Mouse (Mus musculus) cerebellum, adult (tissue): ENCODE results near the gene Sec16b.

Experiments used
- ATAC-seq: cut with Nextera tagmentation; 2 replicates; pipeline ENCODE4 v1.9.2; 2017; ENCODE audit warnings: mild to moderate bottlenecking, moderate library complexity, mixed read lengths; ENCODE audit not compliant: insufficient number of reproducible peaks, low FRiP score, low TSS enrichment

Sec16b gene

DNA sequence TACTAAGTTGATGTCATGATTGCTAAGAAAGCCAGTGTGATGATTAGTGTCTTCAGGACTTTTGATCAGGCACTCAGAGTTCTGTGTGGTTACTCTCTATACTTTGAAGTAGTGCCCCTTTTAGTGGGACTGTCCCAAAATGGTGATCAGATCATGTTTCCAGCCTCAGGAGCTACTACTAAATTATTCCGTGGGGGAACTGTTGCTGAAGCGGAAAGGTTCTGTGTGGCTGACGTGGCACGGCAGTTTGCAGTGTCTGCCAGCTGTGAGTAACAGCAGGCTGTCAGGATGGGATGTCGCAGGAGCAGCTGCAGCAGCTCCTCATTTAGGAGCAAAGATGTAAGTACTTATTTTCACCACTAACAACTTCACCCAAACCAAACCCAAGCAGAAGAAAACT lies at the start of gene Sec16b:
Sec16b (plus strand) TSS at position 207 of the 400 bp plus-strand sequence.
- ATAC-seq: no peak

DNA sequence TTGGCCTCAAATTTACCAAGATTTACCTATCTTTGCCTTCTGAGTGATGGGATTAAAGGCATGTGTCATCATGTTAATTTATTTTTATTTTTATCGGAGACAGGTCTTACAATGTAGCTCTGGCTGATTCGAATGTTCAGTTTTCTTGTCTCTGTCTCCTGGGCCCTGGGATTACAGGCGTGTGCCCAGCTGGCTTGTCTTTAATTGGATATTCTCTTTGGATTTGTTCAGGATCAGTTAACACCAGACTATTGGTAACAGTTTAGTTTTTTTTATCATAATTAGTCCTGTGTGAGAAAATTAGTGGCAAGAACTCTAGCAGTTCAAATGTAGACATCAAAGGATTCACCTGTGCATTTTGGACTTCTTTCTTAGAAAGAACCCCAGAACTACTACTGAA lies 48.7 kb upstream of the Sec16b start:
- no peak for ATAC-seq

DNA sequence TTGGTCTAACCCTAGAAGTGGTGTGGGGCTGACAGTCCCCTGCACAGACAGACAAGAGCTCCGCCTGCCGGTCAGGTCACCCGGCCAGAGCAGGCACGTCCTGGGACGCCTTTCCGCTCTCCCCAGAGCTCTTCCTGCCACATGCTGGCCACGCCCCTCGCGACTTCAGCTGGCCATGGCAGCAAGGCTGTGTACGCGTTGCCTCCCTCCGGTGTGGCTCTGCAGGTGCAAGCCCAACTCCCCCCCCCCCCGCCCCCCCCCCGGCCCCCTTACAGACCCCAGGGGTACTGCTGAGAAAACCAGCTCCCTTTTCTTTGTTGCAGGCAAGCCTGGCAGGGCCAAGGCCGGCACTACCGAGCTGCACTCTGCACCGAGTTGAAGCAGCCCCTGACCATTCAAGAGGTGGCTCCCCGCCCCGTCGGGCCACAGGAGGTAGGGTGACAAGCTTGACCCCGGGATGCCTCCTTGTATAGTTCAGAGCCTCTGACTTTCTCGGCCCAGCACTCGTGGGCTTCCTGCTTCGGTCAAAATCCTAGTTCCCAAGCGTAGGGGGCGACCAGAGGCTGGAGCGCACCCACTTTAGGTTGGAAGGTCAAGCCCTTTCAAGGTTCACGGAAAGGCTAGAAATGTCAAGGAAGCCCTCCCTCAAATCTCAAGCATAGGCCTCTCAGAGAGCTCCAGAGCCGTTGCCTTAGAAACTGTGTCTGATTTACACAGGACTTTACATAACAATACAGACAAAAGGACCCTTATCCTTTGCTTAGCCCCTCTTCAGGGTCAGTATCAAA lies 47.9 kb upstream of the Sec16b start, which contains the start of gene Cryzl2:
Cryzl2 (plus strand) TSS at position 157 of the 788 bp plus-strand sequence.
- no peak for ATAC-seq

DNA sequence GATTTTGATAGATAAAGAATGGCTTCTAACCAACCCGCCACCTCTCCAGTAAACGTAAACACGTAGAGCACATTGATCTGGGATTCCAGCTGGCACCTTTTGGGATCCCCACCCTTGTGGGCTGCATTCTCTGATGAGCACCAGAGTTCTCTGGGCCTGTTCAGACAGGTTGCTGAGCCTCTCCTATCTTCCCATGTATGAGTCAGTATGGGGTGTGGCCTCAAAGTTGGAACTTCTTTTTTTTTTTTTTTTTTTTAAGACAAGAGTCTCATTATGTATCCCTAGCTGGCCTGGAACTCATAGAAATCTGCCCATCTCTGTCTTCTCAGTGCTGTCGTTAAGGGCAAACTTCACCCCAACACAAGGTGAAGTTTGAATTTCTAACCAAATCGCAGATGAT lies 46.6 kb upstream of the Sec16b start:
- no peak for ATAC-seq

DNA sequence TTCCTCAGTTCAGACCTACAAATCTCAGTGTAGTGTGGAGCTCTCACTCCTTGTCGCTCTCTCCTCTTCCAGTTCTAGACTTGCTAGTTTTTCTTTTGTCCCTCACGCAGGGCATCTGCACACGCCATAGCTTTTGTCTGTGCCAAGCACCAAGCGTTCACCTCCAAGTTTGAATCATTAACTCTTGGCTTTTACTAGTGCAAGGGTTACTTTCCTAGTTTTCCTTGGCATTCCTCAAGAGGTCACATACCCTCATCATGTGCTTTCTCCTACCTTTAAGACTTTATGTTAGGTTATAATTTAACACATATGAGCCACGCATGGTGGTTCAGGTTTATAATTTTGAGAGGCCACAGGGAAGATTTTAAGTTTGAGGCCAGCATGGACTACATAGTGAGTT lies 45.3 kb upstream of the Sec16b start:
- no peak for ATAC-seq

DNA sequence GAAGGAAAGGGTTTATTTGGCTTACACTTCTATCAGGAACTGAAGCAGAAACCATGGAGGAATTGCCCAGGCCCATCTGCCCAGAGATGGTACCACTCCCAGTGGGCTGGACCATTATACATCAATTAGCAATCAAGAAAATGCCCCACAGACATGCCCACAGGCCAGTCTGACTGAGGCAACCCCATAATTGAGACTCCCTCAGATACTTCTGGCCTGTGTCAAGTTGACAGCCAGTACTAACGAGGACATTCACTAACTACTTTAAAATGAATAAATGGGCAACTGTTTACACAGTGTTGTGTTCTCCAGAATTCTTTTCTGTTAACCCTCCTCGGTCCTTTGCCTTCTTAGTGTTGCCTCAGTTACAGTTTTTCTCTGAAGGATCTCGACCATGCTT lies 44.2 kb upstream of the Sec16b start:
- ATAC-seq: no peak

DNA sequence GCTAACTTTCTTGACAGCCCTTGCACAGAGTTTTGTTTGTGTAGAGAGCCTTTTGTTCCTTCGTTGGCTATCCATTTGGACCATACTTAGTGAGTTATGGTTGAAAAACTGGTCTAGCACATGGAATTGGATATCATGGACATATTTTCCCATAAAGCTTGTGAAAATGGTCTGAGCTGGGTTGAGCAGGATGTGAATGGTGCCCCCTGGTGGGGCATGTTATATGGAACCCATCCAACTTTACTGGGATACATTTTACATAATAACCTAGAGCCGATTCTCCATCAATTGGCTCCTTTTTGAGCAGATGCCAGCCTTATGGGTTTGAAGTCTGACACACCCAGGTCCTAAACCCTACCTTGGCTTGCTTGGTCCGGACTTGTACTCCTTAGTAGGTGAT lies 41.3 kb upstream of the Sec16b start:
- no peak for ATAC-seq

DNA sequence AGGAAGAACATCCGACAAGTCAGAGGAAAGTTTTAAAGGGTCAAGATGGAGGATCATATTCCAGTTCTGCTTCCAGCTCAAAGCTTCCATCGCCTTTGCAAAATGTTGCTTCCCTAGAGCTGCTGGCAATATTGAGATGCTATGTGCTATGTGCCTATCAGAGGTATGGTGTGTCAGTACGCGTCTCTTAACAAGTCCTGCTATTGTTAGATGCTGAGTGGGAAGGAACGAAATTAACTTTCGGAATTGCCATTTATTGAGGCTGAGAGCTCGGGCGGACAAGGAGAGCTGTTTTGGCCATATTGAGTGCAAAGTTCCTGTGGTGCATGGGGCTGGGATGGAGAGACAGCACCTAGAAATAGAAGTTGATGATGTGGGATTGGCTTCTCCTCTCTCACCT lies 38.7 kb upstream of the Sec16b start:
- no peak for ATAC-seq

DNA sequence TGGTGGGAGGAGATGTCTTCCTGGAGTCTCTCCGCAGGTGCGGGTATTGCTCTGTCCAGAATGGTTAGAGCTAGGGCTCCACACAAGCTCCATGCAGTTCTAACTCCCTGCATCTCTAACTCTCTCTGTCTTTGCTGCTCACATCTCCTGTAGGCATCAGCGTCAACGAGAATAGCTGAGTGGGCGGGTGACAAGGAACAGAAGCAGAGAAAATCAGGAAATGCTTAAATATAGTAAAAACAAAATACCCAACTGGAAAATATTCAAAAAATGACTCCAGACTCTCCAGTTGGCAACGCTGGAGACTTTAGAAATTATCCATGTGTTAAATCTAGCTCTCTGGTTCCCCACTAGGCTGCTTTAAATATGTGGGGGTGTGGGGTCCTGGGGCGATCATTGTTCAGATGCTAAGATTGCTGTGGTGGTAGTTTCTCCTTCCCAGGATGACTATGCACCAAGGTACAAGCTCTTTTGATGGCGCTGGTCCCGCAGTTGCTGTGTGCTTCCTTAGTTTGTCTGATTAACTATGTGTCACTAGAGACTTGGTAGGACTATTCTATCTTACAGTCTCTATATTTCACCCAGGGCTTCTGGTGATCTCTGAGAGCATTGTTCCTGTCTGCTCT lies 35.7 kb upstream of the Sec16b start:
- no peak for ATAC-seq

DNA sequence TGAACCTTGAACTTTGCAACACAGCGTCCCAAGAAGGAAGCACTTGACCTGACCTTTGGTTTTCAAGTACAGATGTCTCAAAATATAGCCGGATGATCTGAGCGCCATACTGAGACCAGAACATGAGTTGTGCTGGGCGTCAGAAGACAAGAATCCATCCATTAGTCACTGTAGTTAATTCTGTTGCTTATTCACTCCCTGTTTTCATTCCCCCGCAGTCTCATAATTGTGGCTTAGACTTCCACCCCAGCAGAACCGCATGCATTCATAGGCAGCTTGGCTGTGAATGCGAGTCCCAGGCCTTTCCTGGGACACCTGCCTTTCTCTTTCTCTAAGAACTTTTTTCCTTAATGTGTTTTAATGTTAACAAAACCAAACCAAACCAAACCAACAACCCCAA lies 33.8 kb upstream of the Sec16b start:
- no peak for ATAC-seq

DNA sequence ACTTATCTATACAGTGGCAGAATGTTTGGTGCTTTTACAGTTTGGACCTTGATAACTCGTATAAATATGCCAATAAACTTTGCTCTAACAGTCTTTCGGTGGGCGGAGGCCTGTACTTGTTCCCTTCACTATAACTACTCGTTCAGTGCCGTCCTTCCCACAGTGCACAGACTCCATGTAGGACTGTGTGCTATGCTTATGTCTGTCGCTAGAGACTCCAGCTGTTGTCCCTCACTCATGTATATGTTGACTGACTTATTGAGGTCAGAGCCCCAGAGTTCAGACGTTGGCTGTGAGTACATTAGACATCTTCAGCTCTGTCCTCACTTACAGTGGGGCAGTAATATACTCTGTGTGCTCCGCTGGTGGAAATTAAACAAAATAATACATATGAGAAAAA lies 31.7 kb upstream of the Sec16b start:
- ATAC-seq: no peak

DNA sequence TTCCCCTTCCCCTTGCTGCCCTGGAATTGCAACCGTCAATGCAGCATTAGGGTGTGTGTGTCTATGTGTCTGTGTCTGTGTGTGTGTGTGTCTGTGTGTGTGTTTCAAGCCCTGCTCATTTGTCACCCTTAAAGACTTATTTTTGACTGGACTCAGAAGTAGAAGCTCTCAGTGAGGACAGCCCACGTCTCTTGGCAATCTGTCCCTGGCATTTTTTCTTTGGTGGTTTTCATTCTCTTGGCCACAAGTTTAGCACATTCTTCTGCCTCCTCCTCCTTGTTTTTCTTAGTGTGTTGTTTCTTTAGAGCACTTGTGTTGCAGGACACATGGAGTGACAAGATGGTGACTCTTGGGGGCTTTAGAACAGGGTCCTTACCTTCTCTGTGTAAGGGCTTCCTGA lies 30.3 kb upstream of the Sec16b start:
- ATAC-seq: no peak

DNA sequence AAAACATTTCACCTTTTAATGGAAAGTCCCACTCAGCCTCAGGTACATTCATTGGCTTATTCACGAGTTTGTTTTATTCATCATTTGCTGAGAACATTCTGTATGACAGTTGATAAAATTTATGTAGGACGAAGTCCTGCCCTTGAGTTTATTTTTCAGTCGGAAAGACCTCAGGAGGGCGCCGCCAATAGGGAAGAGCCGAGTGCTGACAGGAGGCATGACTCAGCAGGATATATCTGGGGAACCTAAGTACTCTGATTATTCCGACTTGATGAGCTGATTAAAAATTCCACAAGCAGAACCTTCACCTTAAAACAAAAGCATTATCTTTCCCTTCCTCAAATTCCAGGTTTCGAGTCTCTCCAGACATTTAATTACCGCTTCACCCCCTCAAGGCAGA lies 26.4 kb upstream of the Sec16b start:
- ATAC-seq: no peak

DNA sequence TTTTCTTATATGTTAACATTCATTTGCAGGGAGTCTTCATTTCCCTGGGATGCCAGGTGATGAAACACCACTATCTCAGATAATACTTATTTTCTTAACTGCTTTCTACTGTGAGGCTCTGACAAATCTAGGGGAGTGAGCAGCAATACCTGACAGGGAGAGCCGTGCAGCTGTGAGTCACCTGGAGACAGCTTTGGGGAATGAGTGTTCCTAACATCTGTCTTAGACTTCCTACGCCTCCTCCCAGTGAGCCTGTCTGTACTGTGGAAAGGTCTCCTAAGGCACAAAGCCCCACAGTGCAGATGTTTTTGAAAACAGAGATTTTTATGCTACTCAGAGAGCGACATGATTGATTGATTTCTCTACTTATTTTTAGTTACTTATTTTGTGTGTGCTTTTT lies 25.6 kb upstream of the Sec16b start:
- ATAC-seq: no peak

DNA sequence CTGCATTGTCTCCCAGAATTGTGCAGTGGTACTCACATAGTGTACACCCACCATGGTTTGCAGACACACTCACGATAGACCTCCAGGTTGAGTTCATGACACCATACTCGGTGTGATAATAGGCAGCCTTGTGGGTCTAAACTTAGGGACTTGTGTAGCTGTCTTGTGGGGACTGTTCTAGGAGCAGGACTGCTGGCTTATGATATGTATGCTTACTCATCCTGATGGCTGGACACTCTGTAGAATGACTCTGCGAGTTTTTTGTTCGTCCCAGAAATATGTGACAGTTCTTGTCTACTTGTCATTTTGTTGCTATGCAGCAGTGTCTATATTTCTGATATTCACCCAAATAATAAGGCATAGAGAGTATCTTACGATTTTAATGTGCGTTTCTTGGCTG lies 24.9 kb upstream of the Sec16b start:
- no peak for ATAC-seq

DNA sequence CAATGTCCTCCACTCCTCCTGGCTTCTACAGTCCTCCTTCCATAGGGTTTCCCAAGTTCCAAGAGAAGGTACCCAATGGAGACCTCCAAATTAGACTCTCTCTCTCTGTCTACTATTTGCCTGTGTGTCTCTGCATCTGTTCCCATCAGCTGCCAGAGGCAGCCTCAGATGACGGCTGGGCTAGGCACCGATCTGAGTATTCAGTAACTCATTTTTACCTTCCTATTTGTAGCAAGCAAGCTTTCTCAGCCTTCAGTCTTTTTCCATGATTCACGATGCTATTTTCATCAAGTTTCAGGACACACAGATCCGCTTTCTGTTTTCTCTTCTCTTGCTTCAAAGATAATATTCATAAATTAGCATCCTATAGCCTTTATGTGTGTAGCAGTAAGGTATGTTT lies 22.4 kb upstream of the Sec16b start:
- no peak for ATAC-seq

DNA sequence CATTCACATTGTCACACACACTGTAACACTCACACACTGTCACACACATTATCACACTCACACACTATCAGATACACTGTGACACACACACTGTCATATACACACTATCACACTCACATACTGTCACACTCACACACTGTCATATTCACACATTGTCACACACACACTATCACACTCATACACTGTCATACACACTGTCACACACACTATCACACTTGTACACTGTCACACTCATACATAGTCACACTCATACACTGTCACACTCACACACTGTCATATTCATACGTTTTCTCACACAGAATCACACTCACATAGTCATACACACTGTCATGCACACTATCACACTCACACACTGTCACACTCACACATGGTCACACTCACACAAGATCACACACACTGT lies 5.9 kb upstream of the Sec16b start:
- no peak for ATAC-seq

DNA sequence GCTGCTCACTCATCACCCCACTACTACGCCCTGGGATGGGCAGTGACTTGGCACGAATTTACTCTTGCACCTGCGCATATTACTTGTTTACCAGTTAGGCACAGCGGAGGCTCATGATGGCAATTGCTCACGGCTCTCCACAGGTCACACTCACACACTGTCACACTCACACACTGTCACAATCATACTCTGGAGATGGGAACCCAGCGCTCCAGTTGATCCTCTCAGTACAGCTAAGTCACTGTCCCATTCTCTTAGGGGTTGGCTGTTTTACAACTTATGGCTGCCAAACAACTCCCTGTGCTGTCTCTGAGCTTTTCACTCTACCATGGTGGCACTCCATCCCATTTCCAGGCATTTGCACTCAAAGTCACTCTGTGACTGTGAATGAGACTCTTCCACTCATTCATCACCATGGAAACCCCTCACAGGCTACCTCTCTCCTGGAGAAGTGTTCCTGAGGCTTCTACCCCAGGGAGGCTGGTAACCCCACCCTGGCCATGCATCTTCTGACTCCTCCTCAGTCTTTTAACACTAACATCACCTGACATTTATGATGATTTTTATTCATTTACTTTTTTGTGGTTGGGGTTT lies 5.1 kb upstream of the Sec16b start:
- ATAC-seq: no peak

DNA sequence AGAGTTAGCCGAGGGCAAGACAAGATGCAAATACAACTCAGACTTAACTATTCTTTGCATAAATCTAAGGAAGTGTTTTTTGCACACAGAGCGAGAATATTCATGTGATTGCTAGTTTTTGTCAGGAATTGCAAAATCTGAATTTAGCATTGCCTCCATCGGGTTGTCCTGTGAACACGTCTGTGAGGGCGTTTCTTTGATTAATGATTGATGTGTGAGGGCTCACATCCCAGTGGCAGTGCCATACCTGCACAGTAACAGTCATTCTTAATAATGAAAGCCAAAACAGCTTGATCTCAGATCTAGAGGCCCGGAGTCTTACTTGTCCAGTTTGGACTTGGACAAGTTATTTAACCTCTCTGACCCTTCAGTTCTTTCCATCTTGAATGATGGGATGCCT lies 3.5 kb upstream of the Sec16b start:
- ATAC-seq: no peak

DNA sequence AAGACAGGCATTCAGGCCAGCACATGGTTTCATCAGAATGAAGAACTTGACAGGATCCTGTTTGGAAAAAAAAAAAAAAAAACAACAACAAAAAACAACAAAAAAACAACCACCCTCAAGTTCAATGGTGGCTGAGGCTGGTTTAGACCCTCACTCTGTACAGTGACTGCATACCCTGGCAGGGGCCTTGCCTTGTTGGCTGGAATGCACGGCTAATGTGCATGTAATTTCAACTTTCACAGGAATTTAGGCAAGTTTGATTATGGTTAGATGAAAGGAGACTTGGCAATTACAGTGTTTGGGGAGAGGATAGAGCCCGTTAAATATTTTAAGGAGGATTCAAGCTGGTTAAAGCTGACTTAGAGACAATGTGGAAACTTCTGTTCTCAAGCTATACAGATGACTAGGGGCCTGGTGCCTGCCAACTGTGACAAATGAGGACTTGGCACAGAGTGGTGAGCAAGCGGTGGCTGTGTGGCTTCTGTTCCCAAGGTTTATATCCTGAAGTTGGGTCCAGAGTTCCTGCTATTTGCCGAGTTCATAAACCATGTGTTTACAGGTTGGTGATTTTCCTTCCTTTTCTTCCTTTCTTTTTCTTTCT lies 567 bp downstream of the Sec16b start:
- no peak for ATAC-seq

DNA sequence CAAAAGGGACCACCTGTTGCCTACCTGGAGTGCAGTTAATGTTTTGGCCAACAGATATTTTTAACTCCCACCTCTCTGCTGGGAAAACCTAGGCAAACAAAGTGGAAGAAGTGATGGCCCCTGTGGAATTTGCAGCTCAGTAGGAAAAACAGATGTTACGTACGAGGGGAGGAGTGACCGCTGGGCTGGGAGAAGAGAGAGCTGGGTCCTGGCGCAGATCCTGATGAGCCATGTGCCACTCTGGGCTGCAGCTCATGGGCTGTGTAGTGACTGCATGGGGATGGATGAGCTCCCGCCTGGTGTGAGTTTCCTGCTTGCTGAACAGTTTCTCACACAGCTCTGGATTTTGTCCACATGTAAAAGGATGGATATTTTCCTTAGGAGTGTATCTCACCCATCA lies 1.3 kb downstream of the Sec16b start:
- no peak for ATAC-seq
